Mouse (Mus musculus): ENCODE results near the gene Shisa9.
"Not testable (repeated sequence)": the region's sequence is repeated elsewhere in the genome, so short reads cannot be mapped to it uniquely, and the experiment has no call there.

Shisa9 gene

DNA sequence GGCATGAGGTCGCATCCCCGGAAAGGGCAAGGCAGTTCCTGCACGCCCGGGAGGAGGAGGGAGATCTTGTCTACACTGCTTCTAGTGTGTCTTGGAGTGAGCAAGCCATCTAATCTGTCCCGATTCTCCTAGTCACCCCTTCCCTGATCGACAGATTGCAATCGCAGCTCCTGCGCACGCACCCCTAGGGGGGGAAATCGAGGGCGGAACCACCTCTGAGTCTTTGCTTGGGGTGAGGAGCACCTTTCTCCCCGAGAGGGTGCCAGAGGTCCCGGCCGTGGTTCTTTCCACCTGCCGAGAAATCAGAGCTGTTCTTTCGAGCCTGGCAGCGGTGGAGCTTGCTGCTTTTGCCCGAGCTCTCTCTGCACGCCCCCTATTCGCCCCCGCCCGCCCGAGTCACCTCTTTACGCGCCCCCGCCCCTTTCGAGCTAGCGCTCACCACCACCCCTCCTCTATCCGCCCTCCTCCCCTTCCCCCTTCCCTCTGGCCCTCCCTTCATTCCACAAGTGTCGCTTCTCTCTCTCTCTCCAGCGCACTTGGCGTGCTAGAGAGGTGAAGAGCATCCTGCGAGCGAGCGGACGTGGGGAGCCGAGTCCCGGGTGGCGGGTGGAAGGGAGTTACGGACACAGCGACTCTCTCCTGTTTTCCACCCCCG is at the start of gene Shisa9:
Gene Shisa9 (plus strand): TSS at position 498 of the 655 bp plus-strand sequence.
- no peak for DNase-seq (ENCODE audit: low spot score)

DNA sequence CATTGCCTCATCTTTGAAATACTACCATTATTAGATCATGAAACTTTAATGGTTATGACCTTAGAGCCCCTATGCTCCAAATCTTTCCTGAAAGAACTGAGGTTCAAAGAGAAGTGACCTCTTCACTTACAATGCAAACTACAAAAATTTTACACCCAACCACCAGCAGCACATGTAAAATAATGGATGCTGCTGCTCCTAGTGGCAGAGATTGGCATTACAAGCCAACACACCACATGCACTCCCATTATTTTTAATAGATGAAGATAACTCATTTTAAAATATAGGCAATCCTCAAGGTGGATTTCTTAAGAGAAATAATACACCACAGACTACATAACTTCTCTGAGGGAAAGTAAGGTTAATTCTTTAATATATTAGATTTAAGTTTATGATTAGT is 43.4 kb upstream of the Shisa9 start:
- DNase-seq (ENCODE audit: low spot score) = peak; percentile 8

DNA sequence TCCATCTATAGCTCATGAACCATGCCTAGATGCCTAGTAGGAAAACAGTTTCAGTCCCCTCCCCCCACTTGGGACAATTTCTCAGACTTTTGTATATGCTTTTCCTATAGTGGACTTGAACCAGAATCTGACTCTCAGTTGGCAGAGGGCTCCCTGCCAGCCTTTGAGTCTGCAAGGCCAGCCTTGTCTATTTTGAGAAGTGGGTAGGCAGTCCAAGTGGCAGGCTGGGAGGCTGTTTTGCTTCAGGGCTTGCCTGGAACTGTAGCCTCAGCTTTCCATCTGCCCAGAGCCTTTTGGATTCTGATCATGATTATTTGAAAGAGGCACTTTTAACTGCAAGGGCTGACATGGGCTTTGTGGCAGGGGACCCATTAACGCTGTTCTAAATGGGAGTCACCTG is 23.2 kb upstream of the Shisa9 start:
- no peak for DNase-seq (ENCODE audit: low spot score)

DNA sequence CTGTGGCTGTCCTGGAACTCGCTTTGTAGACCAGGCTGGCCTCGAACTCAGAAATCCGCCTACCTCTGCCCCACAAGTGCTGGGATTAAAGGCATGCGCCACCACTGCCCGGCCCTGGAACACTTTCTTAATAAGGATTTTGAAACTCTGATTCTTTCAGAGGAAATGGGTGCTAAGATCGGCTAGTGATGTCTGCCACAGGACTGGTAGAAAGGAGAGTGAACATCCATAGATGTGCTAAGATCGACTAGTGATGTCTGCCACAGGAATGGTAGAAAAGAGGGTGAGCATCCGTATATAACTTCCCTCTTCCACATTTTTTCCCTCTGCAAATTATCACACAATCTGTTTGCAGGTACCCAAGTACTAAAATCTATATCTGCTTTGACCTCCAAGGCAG is 17.9 kb upstream of the Shisa9 start:
- DNase-seq (ENCODE audit: low spot score) = no peak

DNA sequence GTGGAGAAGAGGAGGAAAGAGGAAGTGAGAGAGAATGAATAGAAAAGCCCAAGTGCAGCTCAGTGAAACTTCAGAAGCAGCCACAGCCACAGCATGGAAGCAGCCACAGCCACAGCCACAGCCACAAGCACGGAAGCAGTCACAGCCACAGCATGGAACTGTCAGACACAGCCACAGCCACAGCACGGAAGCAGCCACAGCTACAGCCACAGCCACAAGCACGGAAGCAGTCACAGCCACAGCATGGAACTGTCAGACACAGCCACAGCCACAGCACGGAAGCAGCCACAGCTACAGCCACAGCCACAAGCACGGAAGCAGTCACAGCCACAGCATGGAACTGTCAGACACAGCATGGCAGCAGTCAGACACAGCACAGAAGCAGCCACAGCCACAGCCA is 17.1 kb upstream of the Shisa9 start:
- DNase-seq (ENCODE audit: low spot score) = not testable (repeated sequence)

DNA sequence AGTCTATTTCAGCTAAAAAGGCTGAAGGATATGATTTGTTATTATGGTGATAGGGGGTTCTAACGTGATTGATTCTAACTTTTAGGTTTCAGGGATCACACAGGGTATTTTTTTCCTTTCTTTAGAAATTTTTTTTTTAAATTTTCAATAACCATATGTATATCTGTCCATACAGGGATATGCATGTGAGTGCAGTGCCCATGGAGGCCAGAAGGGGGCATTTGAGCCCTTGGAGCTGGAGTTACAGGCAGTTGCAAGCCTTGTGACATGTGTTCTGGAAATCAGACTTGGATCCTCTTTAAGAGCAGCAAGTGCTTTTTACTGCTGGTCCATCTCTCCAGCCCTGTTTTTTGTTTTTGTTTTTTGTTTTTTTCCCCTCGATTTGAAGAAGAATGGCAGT is 16.3 kb upstream of the Shisa9 start:
- DNase-seq (ENCODE audit: low spot score) = no peak

DNA sequence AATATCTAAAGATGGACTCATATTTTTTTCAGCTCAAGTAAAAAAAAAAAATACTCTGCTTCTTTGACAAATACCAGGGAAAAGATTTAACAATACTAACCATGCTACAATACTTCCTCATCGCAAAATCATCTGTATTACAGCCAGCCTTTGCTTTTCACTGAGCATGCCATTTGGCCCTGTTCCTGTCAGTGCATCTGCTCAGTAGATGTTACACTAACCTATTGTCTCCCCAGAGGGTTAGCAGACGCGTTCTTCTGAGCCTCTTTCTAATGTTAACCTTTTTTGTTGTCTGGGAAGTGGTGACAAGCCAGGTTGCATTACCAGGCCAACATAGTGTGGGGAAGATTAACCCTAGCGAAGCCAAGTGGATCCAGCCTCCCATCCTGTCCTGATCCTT is 10.2 kb upstream of the Shisa9 start:
- DNase-seq (ENCODE audit: low spot score) = no peak

DNA sequence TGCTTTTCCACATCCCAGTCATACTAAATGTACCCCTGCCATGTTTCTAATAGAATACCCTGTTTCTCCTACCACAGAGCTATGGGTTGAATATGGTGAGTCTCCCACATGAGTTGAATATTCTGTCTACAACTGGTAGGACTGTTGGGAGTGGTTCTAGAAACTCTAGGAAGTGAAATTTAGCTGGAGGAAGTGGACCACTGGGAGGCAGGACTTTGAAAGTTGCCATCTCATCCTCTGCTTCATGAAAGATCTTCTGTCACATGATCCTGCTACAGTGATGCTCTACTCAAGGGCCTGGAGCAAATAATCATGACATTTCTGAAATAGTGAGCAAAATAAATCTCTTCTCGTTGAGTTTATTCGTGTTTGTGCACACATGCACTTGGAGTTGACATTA is 7.2 kb upstream of the Shisa9 start:
- no peak for DNase-seq (ENCODE audit: low spot score)

DNA sequence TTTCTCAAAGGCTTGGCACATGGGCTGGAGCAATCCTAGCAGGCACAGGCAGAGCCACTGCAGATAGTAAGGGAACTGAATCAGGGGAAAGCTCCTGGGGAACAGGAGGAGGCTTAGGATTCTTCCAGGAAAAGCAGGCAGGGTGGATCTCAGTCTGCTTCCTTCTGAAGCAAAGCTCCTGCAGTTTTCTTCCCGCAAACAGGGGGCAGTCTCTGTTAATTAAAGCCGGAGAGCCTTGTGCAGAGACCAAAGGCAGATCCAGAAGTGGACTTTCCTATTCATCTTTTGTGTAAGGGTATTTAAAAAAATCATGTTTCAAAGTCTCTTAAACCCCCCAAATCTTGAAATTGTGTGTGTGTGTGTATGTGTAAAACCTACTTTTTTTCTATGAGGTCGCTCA is 3.1 kb upstream of the Shisa9 start:
- DNase-seq (ENCODE audit: low spot score) = peak; percentile 48

DNA sequence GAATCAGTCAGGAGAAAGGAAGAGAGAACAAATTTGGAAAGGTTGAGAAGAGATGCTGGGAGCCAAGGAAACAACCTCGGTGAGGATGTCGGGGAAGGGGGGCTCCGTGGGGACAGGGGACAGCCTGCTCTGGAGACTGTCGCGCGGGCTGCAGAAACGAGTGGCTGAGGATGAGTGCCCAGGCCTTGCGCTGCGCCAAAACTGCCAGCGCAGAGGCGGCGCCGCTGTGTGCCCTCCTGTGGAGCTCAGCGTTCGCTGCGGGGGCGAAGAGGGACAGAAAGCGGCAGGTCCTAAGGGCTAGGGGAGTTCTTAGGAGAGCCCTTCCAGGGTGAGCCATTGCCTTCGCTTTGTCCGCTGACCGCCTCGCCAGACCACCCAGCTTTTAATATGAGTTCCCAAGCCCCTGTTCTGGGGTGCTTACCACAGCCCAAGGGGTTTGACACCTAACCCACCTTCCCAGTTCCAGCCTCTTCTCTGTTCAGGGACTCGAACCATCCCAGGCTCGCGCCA is 752 bp upstream of the Shisa9 start:
- DNase-seq (ENCODE audit: low spot score) = no peak

DNA sequence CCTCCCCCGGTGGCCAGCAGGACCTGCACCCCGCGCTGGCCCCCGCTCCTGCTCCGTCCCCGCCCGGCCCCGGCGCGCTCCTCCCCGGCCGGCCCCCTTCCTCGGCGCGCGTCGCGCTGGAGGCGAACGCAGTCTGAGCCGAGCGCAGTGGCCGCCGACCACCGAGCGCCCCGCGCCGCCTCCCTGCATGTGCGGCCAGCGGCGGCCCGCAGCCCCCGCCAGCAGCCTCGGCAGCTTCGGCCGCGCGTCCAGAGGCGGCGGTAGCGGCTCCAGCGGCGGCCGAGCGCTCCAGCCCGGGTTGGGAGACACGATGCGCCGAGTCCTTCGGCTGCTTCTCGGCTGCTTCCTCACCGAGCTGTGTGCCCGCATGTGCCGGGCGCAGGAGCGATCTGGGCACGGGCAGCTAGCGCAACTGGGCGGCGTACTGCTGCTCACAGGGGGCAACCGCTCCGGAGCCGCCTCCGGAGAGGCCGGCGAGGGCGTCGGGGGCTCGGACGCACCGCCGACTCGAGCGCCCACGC is 418 bp downstream of the Shisa9 start:
- DNase-seq (ENCODE audit: low spot score) = no peak

DNA sequence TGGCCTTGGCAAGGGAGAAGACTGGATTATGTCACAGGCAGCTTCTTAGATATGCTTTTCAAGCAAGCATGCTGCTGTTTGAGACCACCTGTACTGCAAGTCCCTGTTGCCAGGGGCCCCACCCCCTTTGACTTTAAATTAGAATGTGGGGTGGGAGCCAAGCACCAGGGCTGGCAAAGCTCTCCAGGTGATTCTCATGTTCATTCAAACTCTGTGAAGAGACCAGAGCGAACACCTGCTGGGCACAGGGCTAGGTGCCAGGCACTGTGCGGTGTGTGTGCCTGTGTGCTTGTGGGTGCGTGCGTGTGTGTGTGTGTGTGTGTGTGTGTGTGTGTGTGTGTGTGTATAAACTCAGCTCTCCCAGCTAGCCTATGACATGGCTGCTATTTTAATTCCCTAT is 3.1 kb downstream of the Shisa9 start:
- DNase-seq (ENCODE audit: low spot score) = no peak

DNA sequence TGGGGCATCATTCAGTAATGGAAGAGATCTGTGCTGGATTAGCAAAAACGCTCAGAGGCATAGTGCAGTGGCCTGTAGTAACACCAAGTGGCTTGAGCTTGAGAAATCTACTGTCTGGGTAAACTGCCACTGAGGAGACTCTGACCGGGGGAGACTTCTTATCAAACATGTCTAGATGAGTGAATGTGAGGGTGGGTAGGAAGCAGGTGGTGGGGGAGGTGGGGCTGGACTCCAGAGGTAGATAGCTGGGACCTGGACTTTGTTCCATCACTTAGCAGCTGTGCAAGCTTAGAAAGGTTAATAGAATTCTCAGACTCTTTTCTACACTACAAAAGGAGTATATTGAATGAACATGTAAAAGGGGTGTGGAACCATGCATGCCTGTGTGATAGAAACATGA is 21.3 kb downstream of the Shisa9 start:
- no peak for DNase-seq (ENCODE audit: low spot score)

DNA sequence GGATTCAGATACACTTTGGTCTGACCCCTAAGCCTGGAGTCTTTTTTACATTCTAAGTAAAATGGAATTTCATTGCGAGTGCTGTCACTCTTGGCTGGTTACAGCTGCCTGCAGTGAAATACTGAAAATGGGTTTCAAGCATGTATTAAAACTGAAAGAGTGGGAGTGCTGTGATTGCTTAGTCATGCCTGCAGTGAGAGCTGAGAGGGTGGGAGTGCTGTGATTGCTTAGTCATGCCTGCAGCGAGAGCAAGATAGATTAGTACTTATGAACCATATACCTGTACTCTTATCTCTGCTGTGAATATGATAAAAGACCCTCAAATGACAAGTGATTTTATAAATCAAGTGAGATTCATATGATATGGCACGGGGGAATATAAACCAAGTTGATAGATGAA is 26.2 kb downstream of the Shisa9 start:
- DNase-seq (ENCODE audit: low spot score) = no peak

DNA sequence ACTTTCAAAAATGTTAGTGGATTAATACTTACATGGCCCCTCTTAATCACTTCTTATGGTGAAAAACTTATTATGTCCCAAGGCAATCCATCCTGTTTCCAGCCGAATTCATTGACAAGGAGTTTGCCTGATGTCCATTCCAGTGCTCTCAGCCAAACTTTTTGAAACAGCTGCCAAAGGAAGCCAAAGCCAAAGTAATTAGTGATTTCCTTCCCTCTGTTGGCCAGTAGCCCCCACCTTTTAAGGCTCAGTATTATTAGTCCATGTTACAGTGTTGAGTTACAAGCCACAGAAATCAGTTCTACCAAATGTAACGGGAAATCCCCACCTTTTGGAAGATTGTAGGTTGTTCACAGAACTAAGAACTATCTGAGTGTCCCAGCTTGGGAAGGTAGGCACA is 28.8 kb downstream of the Shisa9 start:
- DNase-seq (ENCODE audit: low spot score) = no peak

DNA sequence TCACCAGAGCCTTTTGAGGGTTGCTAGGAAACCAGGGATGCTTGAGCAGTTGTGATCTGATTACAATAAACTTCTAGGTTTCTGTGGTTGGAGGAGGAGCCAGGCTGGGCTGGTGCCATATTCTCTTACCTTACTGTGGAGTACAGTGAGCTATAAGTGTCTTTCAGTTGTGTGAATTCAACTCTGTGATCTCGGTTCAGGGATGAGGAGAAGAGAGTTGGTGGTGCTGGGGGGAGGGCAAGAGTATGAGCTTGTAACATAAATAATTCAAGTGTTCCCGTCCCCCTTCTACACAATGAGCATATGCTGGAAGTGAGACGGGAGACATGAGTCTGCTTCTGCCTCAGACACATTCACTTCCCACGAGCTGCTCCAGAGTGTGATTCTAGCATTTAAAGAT is 30.6 kb downstream of the Shisa9 start:
- DNase-seq (ENCODE audit: low spot score) = peak; percentile 64

DNA sequence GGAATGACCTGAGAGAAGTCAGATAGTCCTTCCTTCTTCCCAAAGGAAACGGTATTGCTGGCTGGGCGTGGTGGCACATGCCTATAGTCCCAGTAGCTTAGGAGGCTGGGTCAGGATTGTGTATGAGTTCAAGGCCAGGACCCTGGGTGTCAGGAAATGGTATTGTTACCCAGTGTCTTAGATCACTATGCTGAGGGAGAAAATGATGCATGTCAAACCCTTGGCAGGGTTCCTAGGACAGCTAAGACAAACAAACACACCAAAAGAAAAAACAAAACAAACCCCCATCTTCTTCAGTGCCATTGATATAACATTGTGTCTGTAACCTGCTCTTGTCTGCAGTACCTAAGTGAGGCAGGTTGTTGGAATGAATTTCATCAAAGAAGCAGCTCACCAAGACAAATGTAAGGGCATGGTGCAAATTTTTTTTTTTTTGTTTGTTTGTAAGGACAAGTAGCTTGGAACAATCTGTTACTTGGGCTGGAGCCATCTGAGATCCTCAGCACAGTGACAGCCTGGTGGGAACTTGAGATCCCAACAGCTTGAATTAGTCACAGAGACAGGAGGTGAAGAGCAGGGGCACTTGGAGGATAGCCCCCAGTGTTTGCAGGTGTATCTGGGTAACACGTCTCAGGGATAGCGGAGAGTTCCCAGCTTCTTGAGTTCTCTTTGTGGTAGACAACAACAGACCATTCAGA is 34.2 kb downstream of the Shisa9 start:
- DNase-seq (ENCODE audit: low spot score) = no peak

DNA sequence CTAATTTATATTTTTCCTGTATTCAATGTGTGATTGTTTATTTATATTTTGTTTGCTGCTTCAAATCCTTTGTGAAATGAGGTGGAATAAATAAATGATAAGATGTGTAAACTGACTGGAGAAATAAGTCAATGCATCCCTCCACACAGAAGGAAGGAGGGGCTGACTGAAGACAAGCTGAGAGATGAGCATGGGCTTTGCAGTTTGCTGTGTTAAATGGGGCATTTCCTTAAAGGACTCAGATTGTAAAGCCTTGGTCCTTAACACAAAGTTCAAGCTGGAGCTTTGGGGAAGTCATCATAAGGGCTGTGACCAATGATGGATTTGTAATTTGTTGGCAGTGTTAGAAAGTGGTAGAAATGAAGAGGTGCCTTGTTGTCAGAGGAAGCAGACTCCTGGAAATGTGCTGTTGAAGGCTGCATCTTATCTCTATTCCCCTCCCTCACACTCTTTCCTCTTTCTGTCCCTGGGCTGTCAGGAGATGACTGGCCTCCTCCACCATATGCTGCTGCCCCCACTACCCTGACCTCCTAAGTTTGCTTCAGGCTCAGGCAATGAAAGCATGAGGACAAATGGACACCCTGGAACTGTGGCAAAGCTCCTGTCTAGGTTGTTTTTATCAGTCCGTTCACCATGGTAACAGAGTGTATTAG is 36.3 kb downstream of the Shisa9 start:
- DNase-seq (ENCODE audit: low spot score) = no peak

DNA sequence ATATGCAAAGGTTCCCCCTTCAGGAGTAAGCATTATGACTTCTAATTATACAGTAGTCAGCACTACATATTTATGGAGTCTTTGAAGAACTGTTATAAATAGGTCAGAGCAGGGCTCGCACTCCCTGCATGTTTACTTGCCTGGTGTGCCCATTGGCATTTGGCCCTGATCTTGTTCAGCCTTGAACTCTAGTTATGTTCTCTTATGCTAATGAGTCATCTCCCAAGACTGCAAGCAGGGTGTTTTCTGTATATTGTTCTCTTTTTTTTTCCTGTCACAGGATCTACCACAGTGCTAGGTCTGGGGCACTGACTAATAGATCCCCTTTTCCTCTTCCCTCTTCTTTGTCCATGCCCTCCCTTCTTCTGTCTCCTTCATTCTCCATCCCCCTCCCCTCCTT is 48.5 kb downstream of the Shisa9 start:
- no peak for DNase-seq (ENCODE audit: low spot score)

DNA sequence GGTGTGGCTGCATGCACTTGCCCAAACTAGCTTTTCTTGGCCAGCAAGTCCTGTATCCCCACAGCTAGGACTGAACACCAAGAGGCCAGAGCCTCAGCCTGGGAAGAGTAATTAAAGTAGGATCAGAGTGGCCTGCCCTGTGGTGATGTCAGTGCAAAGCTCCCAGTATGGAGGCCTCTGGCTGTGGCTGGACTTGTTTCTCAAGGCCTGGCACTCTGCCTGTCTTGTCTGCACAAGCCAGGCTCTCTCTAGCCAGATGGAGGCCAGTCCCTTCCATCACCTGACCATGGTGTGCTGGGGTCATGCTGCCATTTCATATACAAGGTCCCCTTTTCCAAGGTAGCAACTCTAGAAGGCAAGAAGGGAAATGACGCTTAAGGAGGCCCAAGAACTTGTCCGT is 51.0 kb downstream of the Shisa9 start:
- no peak for DNase-seq (ENCODE audit: low spot score)

DNA sequence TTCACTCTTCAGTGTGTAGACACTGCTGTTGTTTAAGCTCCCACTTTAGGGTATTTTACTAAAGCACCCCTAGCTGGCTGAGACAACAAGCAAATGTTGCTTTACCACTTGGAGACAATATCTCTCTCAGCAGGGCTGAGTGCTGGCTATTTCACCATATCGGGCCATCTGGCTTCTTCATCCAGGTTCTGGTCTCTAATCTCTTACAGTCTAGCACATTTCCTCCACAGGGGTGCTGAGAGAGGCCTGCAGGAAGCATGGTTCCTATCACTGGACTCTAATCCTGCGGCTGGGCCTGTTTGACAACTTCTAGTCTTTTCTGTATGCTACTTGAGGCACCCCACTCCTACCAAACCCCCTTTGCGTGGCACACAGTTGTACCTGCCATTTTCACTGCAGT is 51.7 kb downstream of the Shisa9 start:
- DNase-seq (ENCODE audit: low spot score) = no peak

DNA sequence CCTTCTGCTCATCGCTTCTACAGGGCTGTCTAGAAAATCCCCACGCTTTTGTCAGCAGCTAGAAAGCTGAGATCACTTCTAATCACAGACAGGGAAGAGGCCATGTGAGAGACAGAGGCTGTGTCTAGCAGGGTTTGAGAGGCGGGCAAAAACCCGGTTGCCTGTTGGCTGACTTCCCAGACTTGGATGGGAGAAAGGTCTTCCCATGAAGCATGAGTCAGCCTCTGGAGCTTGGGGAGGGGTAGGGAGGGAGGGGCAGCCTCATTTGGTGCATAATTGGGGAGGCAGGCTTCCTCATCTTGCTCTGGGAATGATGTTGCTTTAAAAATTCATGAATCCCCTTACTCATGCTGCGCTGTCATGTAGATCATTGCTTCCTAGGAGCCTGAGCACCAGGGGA is 57.0 kb downstream of the Shisa9 start:
- DNase-seq (ENCODE audit: low spot score) = peak; percentile 25

DNA sequence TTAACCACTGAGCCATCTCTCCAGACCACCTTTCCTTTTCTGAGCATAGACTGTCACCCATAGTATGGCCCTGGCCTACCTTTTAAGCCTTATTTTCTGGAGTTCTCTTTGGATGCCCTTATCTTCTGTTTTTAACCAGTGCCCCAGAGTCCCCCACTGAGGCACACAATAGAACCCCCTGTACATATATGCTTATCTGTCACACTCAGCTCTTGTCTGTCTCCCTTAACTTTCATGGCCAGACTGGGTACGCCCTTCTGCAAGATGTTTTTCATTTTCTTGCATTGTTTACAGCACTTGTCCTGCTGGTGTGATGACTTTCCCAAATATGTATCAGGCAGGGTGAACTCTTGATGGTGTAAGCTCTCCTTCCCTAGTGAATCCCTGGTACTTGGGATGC is 68.1 kb downstream of the Shisa9 start:
- no peak for DNase-seq (ENCODE audit: low spot score)
